Mouse (Mus musculus): ENCODE measurements around the gene Ppp1r17.

GRCm38 (mm10) chr6:56017291-56017994 is at the start of gene Ppp1r17:
- TF ChIP-seq ZC3H11A (IDR thresholded peaks at IDR 0.05; ENCODE audit: low read depth, low read length) (no peak), MYC (IDR thresholded peaks at IDR 0.05; ENCODE audit: low read depth, low read length) (no peak), POLR2AphosphoS5 (IDR thresholded peaks at IDR 0.05; ENCODE audit: borderline replicate concordance, low read depth, low read length) (no peak), BHLHE40 (IDR thresholded peaks at IDR 0.05; ENCODE audit: borderline replicate concordance, low read depth, low read length) (no peak), CTCF (IDR thresholded peaks at IDR 0.05 in 2 of 3, conservative IDR thresholded peaks at IDR 0.05 in 1 of 3; ENCODE audit: control insufficient read depth in 1 of 3, insufficient read depth in 1 of 3, low read depth in 2 of 3, low read length in 3 of 3, poor library complexity in 1 of 3, severe bottlenecking in 1 of 3) (no peak), CHD1 (IDR thresholded peaks at IDR 0.05; ENCODE audit: low read depth, low read length) (no peak), ZKSCAN1 (IDR thresholded peaks at IDR 0.05; ENCODE audit: low read depth, low read length) (no peak), ETS1 (IDR thresholded peaks at IDR 0.05; ENCODE audit: low read depth, low read length) (no peak)
